Mouse (Mus musculus) megakaryocyte, embryonic 14.5 days (primary cell): ENCODE measurements around the gene Auts2.

Source experiments
- FLI1 ChIP-seq: IDR thresholded peaks from 2 replicates; pipeline ENCODE4 v1.6.1; 2012; ENCODE audit warnings: low read length, inconsistent platforms, mixed read lengths
- GATA1 ChIP-seq: IDR thresholded peaks from 3 replicates; pipeline ENCODE4 v1.6.1; 2012; ENCODE audit warnings: mixed read lengths, low read length, inconsistent platforms, borderline replicate concordance

- no peak for TF ChIP-seq FLI1
- TF ChIP-seq GATA1, result no peak
Measured at GRCm38 (mm10) chr5:131535752-131536151, 1007.4 kb downstream of the Auts2 start.
